Mouse (Mus musculus) limb, embryonic 12.5 days (tissue): ENCODE results near the gene Cadm1. TPM values are rescaled to one million over a fixed set of nuclear protein-coding genes. Genes with fewer than 3 reads are reported as not detected.

Experiments
- ATAC-seq: fragments of 200-750 bp; cut with Nextera tagmentation; 2 replicates; pipeline ENCODE4 v1.8.0; 2017; ENCODE audit warnings: low read depth, moderate TSS enrichment; ENCODE audit not compliant: insufficient number of reproducible peaks, insufficient read depth, low FRiP score, low TSS enrichment
- H3K27ac ChIP-seq: fragments of 300-500 bp; sonication (generic); 2 replicates; pipeline ENCODE4 v1.5.1; 2016; ENCODE audit warnings: mild to moderate bottlenecking, moderate library complexity
- H3K27me3 ChIP-seq: fragments of 300-500 bp; sonication (generic); 2 replicates; pipeline ENCODE4 v1.6.1; 2016; ENCODE audit warnings: mild to moderate bottlenecking, moderate library complexity
- H3K36me3 ChIP-seq: fragments of 300-500 bp; sonication (generic); 2 replicates; pipeline ENCODE4 v1.6.1; 2016; ENCODE audit warnings: mild to moderate bottlenecking, moderate library complexity
- H3K4me1 ChIP-seq: fragments of 300-500 bp; sonication (generic); replicated peaks from 2 replicates; pipeline ENCODE4 v1.6.1; 2016
- H3K4me2 ChIP-seq: fragments of 300-500 bp; sonication (generic); 2 replicates; pipeline ENCODE4 v1.6.1; 2016; ENCODE audit warnings: mild to moderate bottlenecking, moderate library complexity
- H3K4me3 ChIP-seq: fragments of 300-500 bp; sonication (generic); replicated peaks from 2 replicates; pipeline ENCODE4 v1.5.1; 2016; ENCODE audit warnings: mild to moderate bottlenecking
- H3K9ac ChIP-seq: fragments of 300-500 bp; sonication (generic); replicated peaks from 2 replicates; pipeline ENCODE4 v1.6.1; 2016; ENCODE audit warnings: mild to moderate bottlenecking, moderate library complexity
- H3K9me3 ChIP-seq: fragments of 300-500 bp; sonication (generic); 2 replicates; pipeline ENCODE4 v1.6.1; 2016; ENCODE audit warnings: mild to moderate bottlenecking, moderate library complexity
- WGBS: fragments of 180-500 bp; shearing (Covaris S2); methylation state at CpG from one replicate; pipeline ENCODE4 v1.1.7; 2016; 5-methylcytosine and 5-hydroxymethylcytosine counted together
- polyA plus RNA-seq: library from polyadenylated mRNA; unstranded; fragments of >200 nt; fragmentation: Nextera tagmentation; extraction: Ambion mirVana; gene quantifications from 2 replicates; pipeline ENCODE4 v1.2.1, GENCODE M21; 2016

Gene Cadm1
- polyA plus RNA-seq, 1 experiment from 2014 or later, result 46.6 TPM

DNA sequence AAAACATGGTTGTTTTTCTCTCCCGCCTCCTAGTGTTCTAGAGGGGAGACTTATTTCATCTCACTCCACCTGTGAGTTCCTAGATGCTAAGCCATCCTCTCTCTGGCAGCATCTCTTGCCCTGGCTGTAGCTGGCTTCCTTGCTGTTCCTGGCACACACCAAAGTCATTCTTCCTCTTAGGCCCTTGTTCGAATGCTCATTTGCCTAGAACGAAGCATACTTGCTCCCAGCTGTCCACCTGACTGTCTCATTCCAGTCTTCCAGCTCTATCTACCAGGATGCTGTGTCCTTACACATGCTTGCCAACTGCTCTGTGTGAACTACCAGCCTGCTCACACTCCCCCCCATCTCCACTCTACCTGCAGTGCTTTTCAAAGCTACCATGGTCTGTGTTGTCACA lies 211.8 kb downstream of the Cadm1 start:
- Histone ChIP-seq H3K27me3 (no peaks in the 10 kb centered on the region), H3K27ac (no peak overlapping the region), H3K9ac (no peak overlapping the region), H3K4me1 (peaks cover 5% of the 10 kb centered on the region), H3K36me3 (no peaks in the 10 kb centered on the region), H3K9me3 (no peaks in the 10 kb centered on the region), H3K4me2 (no peak overlapping the region), H3K4me3 (no peak overlapping the region)
- no peak for ATAC-seq
- whole genome bisulfite sequencing, result 96% methylated on average over 3 of the region's 3 CpGs

GRCm38 (mm10) chr9:47744916-47745315 lies 214.9 kb downstream of the Cadm1 start:
- no peak overlapping the region for H3K4me2 ChIP-seq
- no peak overlapping the region for H3K27ac ChIP-seq
- ATAC-seq, result no peak
- H3K27me3 ChIP-seq, result no peaks in the 10 kb centered on the region
- no peak overlapping the region for H3K4me3 ChIP-seq
- H3K4me1 ChIP-seq, result no peaks in the 10 kb centered on the region
- WGBS, result 89% methylated on average over 3 of the region's 3 CpGs
- H3K36me3 ChIP-seq, result no peaks in the 10 kb centered on the region
- H3K9ac ChIP-seq, result no peak overlapping the region
- H3K9me3 ChIP-seq, result no peaks in the 10 kb centered on the region

DNA sequence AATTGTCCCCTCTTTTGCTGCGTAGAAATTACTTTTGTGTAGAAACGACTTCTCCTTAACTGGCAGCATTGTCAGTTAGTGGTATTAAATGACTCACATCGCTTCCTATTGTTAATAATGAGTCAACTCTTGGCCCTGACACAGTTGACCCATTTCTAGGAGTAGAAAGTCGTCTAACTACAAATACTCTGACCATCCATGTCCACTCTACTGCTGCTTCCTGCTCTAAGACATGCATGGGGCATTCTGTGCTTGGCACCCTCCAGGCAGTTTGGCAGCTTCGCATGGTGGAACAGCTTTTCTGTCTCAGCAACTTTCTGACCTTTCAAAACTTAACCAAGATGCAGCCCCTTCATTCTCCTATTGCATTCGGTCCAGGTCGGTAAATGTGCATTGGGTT lies 215.7 kb downstream of the Cadm1 start:
- 88% methylated on average over 7 of the region's 7 CpGs for WGBS
- no peak for ATAC-seq
- Histone ChIP-seq H3K9ac (no peak overlapping the region), H3K27ac (no peak overlapping the region), H3K4me2 (no peak overlapping the region), H3K4me1 (no peaks in the 10 kb centered on the region), H3K36me3 (no peaks in the 10 kb centered on the region), H3K4me3 (no peak overlapping the region), H3K9me3 (no peaks in the 10 kb centered on the region), H3K27me3 (no peaks in the 10 kb centered on the region)

DNA sequence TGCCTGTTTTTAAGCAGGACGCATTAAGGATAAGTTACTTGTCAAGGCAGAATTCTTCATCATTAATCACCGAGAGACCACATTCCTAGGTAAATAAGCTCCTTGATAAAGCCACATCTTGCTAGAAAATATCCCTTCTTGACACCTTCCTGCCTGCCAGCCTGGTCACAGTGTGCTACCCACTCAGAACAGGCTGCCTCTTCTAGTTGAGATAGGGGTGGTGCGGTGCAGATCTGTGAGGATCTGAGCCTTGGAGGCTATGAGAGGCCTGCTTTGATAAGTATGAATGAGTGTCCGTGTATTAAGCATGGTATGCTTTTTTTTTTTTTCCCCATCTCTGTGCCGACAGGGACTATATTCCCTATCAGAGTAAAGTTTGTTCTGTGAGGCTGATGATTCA lies 219.2 kb downstream of the Cadm1 start:
- H3K27me3 ChIP-seq, result no peaks in the 10 kb centered on the region
- 79% methylated on average over 5 of the region's 5 CpGs for WGBS
- H3K36me3 ChIP-seq, result no peaks in the 10 kb centered on the region
- ATAC-seq, result no peak
- no peak overlapping the region for H3K27ac ChIP-seq
- H3K4me1 ChIP-seq, result peaks cover 21% of the 10 kb centered on the region
- H3K4me3 ChIP-seq, result no peak overlapping the region
- no peaks in the 10 kb centered on the region for H3K9me3 ChIP-seq
- H3K4me2 ChIP-seq, result no peak overlapping the region
- H3K9ac ChIP-seq, result no peak overlapping the region

GRCm38 (mm10) chr9:47752516-47752915 lies 222.5 kb downstream of the Cadm1 start:
- no peak overlapping the region for H3K27ac ChIP-seq
- no peak for ATAC-seq
- no peaks in the 10 kb centered on the region for H3K9me3 ChIP-seq
- no peaks in the 10 kb centered on the region for H3K27me3 ChIP-seq
- H3K36me3 ChIP-seq, result no peaks in the 10 kb centered on the region
- H3K4me1 ChIP-seq, result peaks cover 36% of the 10 kb centered on the region
- H3K4me3 ChIP-seq, result no peak overlapping the region
- peak overlapping the region; percentile 31 for H3K4me2 ChIP-seq
- WGBS, result 19% methylated on average over 5 of the region's 5 CpGs
- no peak overlapping the region for H3K9ac ChIP-seq

GRCm38 (mm10) chr9:47753127-47753526 lies 223.2 kb downstream of the Cadm1 start:
- Histone ChIP-seq H3K9ac (no peak overlapping the region), H3K4me3 (no peak overlapping the region), H3K9me3 (no peaks in the 10 kb centered on the region), H3K36me3 (no peaks in the 10 kb centered on the region), H3K27me3 (no peaks in the 10 kb centered on the region), H3K27ac (no peak overlapping the region), H3K4me1 (peaks cover 42% of the 10 kb centered on the region), H3K4me2 (no peak overlapping the region)
- 64% methylated on average over 7 of the region's 7 CpGs for WGBS
- no peak for ATAC-seq

DNA sequence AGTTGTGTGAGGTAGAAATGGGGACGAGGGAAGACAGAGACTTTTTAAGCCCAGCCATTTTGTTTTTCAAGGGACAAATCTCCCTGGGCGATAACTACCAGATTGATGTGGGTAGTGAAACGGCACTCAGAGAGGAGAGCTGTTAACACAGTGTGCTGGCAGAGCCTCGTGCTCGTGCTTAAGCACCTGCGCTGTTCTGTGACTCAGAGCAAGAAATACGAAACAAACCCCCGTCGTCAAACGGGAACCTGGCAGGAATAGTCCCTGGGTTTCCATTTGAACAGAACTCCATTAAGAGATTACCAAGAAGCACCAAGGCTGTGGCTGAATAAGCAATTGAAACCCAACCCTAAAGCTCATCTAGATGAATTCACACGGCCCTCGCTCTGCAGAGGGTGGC lies 225.1 kb downstream of the Cadm1 start:
- no peaks in the 10 kb centered on the region for H3K9me3 ChIP-seq
- 0 out of 2 replicates have a peak overlapping the region, but pooled peaks have one; percentile 3 for H3K4me2 ChIP-seq
- no peak overlapping the region for H3K4me3 ChIP-seq
- no peak overlapping the region for H3K9ac ChIP-seq
- H3K27ac ChIP-seq, result no peak overlapping the region
- peaks cover 56% of the 10 kb centered on the region for H3K4me1 ChIP-seq
- 39% methylated on average over 12 of the region's 12 CpGs for WGBS
- no peaks in the 10 kb centered on the region for H3K36me3 ChIP-seq
- no peak for ATAC-seq
- H3K27me3 ChIP-seq, result no peaks in the 10 kb centered on the region

- Histone ChIP-seq H3K36me3 (no peaks in the 10 kb centered on the region), H3K27me3 (no peaks in the 10 kb centered on the region), H3K4me1 (peaks cover 48% of the 10 kb centered on the region), H3K9ac (no peak overlapping the region), H3K4me2 (no peak overlapping the region), H3K4me3 (no peak overlapping the region), H3K9me3 (no peaks in the 10 kb centered on the region), H3K27ac (no peak overlapping the region)
- ATAC-seq, result no peak
- WGBS, result 78% methylated on average over 2 of the region's 2 CpGs
These were observed 227.8 kb downstream of the Cadm1 start for GRCm38 (mm10) chr9:47757798-47758197.

DNA sequence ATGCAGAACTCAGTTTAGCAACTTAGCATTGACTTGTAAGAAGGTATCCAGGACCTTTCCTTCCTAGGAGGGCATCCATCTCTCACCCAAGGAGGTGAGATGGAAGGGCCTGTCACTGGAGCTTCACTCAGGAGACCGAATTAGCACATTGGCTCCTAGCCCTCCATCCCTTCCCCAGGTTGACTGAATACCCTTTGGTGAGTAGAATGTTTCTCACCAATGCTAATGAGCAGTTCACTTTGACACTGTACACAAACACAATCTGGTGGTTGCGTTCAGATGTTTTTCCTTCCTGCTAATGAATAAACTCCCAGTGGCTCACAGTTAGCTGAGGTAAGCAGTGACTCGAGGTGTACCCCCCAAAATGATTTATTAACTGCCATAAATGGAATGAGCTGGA lies 228.3 kb downstream of the Cadm1 start:
- no peak overlapping the region for H3K27ac ChIP-seq

DNA sequence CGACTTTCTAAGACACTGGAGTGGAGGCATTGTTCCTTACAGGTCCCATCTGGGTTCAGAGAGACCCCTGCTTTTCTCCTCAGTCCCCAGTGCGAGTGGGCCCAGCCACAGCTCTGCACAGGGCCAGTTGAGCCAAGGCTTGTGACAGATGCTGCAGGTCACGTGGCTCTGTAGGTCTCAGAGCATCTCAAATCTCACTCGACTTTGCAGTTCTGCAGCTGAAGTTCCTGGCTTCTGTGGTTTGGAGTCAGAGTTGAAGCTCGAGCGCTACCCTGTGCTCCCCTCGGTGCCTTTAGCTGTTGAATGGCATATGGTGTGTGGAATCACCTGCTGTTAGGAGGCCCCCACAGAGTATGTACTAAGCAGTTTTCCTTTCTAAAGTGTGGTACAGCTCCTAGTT lies 229.8 kb downstream of the Cadm1 start:
- Histone ChIP-seq H3K27me3 (no peaks in the 10 kb centered on the region), H3K4me2 (no peak overlapping the region), H3K36me3 (no peaks in the 10 kb centered on the region), H3K9me3 (no peaks in the 10 kb centered on the region), H3K9ac (no peak overlapping the region), H3K4me3 (no peak overlapping the region), H3K4me1 (peaks cover 33% of the 10 kb centered on the region), H3K27ac (no peak overlapping the region; the same call in 1 of the 2 replicates)
- ATAC-seq, result no peak
- 54% methylated on average over 7 of the region's 7 CpGs for WGBS

More for the DNA sequence above, 228.3 kb downstream of the Cadm1 start:
- Histone ChIP-seq H3K27me3 (no peaks in the 10 kb centered on the region), H3K36me3 (no peaks in the 10 kb centered on the region), H3K9me3 (no peaks in the 10 kb centered on the region), H3K4me2 (no peak overlapping the region), H3K4me1 (peaks cover 43% of the 10 kb centered on the region), H3K9ac (no peak overlapping the region), H3K4me3 (no peak overlapping the region)
- ATAC-seq, result no peak
- 62% methylated on average over 3 of the region's 3 CpGs for WGBS

GRCm38 (mm10) chr9:47761601-47762000 lies 231.6 kb downstream of the Cadm1 start:
- Histone ChIP-seq H3K36me3 (no peaks in the 10 kb centered on the region), H3K9me3 (no peaks in the 10 kb centered on the region), H3K4me2 (no peak overlapping the region), H3K4me1 (peaks cover 25% of the 10 kb centered on the region), H3K27me3 (no peaks in the 10 kb centered on the region), H3K9ac (no peak overlapping the region), H3K27ac (no peak overlapping the region), H3K4me3 (no peak overlapping the region)
- no peak for ATAC-seq
- WGBS, result 85% methylated on average over 5 of the region's 5 CpGs

- Histone ChIP-seq H3K9me3 (no peaks in the 10 kb centered on the region), H3K27ac (no peak overlapping the region), H3K9ac (no peak overlapping the region), H3K36me3 (no peaks in the 10 kb centered on the region), H3K27me3 (no peaks in the 10 kb centered on the region), H3K4me1 (peaks cover 20% of the 10 kb centered on the region), H3K4me3 (no peak overlapping the region), H3K4me2 (no peak overlapping the region)
- 83% methylated on average over 5 of the region's 5 CpGs for WGBS
- ATAC-seq, result no peak
These were observed 232.9 kb downstream of the Cadm1 start for GRCm38 (mm10) chr9:47762913-47763312.
